Mouse (Mus musculus): ENCODE measurements around the gene Hormad2. TPM values are rescaled to one million over a fixed set of nuclear protein-coding genes. Genes with fewer than 3 reads are reported as not detected.

The Hormad2 gene
- polyA plus RNA-seq, 1 experiment from 2014 or later = 0.51 TPM

GRCm38 (mm10) chr11:4471251-4471650 lies 30.3 kb upstream of the Hormad2 start:
- no peak overlapping the region for H3K4me2 ChIP-seq (replicated peaks; ENCODE audit: low read depth, low read length)
- H3K9me3 ChIP-seq (ENCODE audit: low read length) = no peaks in the 10 kb centered on the region
- H3K4me1 ChIP-seq (ENCODE audit: insufficient read depth, low read length) = peaks cover 22% of the 10 kb centered on the region
- H3K36me3 ChIP-seq (ENCODE audit: insufficient read depth, low read length) = no peaks in the 10 kb centered on the region
- H3K9ac ChIP-seq (replicated peaks; ENCODE audit: low read length) = no peak overlapping the region
- 0 out of 2 replicates have a peak, but pooled peaks have one; percentile 53 for ATAC-seq (ENCODE audit: low FRiP score, low TSS enrichment)
- no peaks in the 10 kb centered on the region for H3K27me3 ChIP-seq (ENCODE audit: insufficient read depth, low read length)
- no peak overlapping the region for H3K27ac ChIP-seq (ENCODE audit: low read length)
- no peak overlapping the region for H3K4me3 ChIP-seq (ENCODE audit: low read length)

DNA sequence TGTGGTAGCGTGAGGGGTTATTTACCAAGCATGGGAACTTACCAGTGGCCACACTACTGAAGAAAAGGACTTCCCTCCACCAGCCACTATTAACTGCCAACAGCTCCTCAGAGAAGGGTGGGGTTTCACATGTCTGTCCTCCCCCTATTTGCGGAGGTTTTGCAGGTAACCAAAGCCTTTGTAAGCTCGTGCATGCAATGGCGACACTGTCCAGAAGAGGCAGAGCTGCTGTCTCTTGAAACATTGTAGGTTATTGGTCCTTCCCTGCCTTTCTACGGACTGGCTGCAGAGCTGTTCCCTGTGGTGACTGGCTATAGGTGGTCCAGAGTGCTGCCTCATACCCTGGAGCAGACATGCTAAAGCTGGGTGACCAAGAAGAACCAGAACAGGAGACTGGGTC lies 28.2 kb upstream of the Hormad2 start:
- 55% methylated on average over 5 of the region's 5 CpGs for WGBS
- no peak for ATAC-seq (ENCODE audit: low FRiP score, low TSS enrichment)
- no peak overlapping the region for H3K4me2 ChIP-seq (replicated peaks; ENCODE audit: low read depth, low read length)
- H3K27me3 ChIP-seq (ENCODE audit: insufficient read depth, low read length) = no peaks in the 10 kb centered on the region
- no peak overlapping the region for H3K4me3 ChIP-seq (ENCODE audit: low read length)
- H3K27ac ChIP-seq (ENCODE audit: low read length) = no peak overlapping the region
- H3K9me3 ChIP-seq (ENCODE audit: low read length) = no peaks in the 10 kb centered on the region
- no peak overlapping the region for H3K9ac ChIP-seq (replicated peaks; ENCODE audit: low read length)
- H3K4me1 ChIP-seq (ENCODE audit: insufficient read depth, low read length) = peaks cover 22% of the 10 kb centered on the region
- H3K36me3 ChIP-seq (ENCODE audit: insufficient read depth, low read length) = no peaks in the 10 kb centered on the region

DNA sequence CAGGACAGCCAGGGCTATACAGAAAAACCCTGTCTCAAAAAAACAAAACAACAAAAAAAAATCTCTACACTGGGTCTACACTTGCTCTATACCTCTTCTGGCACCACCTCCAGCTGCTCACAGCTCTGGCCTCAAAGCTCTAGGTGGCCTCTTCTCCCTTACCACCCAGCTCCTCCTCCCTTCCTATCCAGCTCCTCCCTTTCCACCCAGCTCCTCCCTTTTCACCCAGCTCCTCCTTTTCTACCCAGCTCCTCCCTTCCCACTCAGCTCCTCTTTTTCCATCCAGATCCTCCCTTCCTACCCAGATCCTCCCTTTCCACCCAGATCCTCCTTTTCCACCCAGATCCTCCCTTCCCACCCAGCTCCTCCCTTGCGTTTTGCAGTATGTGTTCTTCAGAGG lies 26.5 kb upstream of the Hormad2 start:
- H3K27ac ChIP-seq (ENCODE audit: low read length) = no peak overlapping the region
- ATAC-seq (ENCODE audit: low FRiP score, low TSS enrichment) = no peak
- no peaks in the 10 kb centered on the region for H3K36me3 ChIP-seq (ENCODE audit: insufficient read depth, low read length)
- H3K4me2 ChIP-seq (replicated peaks; ENCODE audit: low read depth, low read length) = no peak overlapping the region
- 90% methylated on average over 1 of the region's 1 CpGs for WGBS
- H3K4me1 ChIP-seq (ENCODE audit: insufficient read depth, low read length) = peaks cover 13% of the 10 kb centered on the region
- no peaks in the 10 kb centered on the region for H3K27me3 ChIP-seq (ENCODE audit: insufficient read depth, low read length)
- H3K4me3 ChIP-seq (ENCODE audit: low read length) = no peak overlapping the region
- H3K9ac ChIP-seq (replicated peaks; ENCODE audit: low read length) = no peak overlapping the region
- no peaks in the 10 kb centered on the region for H3K9me3 ChIP-seq (ENCODE audit: low read length)

DNA sequence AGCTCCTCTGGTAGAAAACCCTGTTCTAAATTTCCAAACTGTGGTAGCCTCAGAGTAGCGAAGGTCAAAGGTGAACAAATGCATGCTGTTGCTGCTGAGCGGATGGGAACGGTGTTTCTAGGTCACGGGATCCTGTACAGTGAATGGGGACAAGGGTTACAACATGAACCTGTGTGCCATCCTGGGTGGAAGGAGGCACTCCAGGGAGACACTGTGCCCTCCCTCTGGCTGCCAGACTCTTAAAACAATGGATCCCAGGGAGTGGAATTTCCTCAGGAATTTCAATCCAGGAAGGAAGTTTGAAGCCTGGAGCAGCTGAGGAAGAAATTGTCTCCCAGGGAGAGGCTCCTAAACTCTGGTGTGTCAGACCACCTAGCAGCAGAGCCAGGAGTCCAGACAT lies 25.3 kb upstream of the Hormad2 start:
- no peak overlapping the region for H3K9ac ChIP-seq (replicated peaks; ENCODE audit: low read length)
- ATAC-seq (ENCODE audit: low FRiP score, low TSS enrichment) = no peak
- no peaks in the 10 kb centered on the region for H3K9me3 ChIP-seq (ENCODE audit: low read length)
- WGBS = 69% methylated on average over 4 of the region's 4 CpGs
- no peak overlapping the region for H3K27ac ChIP-seq (ENCODE audit: low read length)
- no peaks in the 10 kb centered on the region for H3K27me3 ChIP-seq (ENCODE audit: insufficient read depth, low read length)
- H3K4me1 ChIP-seq (ENCODE audit: insufficient read depth, low read length) = peaks cover 2% of the 10 kb centered on the region
- no peaks in the 10 kb centered on the region for H3K36me3 ChIP-seq (ENCODE audit: insufficient read depth, low read length)
- H3K4me2 ChIP-seq (replicated peaks; ENCODE audit: low read depth, low read length) = no peak overlapping the region
- no peak overlapping the region for H3K4me3 ChIP-seq (ENCODE audit: low read length)

DNA sequence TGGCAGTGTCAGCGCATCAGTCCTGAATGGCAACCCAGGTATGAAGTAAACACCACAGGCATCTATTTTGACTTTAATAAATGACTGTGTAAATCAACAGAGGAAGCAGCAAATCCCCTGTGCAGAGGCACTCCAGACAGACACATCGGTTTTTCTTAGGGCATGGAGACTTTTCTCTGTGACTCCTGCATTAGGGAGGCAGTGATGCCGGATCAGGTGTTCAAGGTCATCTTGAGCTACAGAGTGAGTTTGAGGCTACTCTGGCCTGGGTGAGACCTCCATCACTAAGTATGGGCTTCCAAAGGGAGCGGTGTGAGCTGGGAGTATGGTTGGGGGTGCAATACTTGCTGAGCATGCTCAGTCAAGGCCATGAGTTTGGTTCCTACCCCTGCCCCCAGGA lies 23.7 kb upstream of the Hormad2 start:
- 89% methylated on average over 4 of the region's 4 CpGs for WGBS
- Histone ChIP-seq H3K4me3 (ENCODE audit: low read length) (no peak overlapping the region), H3K36me3 (ENCODE audit: insufficient read depth, low read length) (no peaks in the 10 kb centered on the region), H3K27me3 (ENCODE audit: insufficient read depth, low read length) (no peaks in the 10 kb centered on the region), H3K27ac (ENCODE audit: low read length) (no peak overlapping the region), H3K9me3 (ENCODE audit: low read length) (no peaks in the 10 kb centered on the region), H3K9ac (replicated peaks; ENCODE audit: low read length) (no peak overlapping the region), H3K4me2 (replicated peaks; ENCODE audit: low read depth, low read length) (no peak overlapping the region), H3K4me1 (ENCODE audit: insufficient read depth, low read length) (no peaks in the 10 kb centered on the region; the same call in 1 of the 2 replicates)
- ATAC-seq (ENCODE audit: low FRiP score, low TSS enrichment) = no peak

GRCm38 (mm10) chr11:4464186-4464585 lies 23.3 kb upstream of the Hormad2 start:
- Histone ChIP-seq H3K36me3 (ENCODE audit: insufficient read depth, low read length) (no peaks in the 10 kb centered on the region), H3K4me1 (ENCODE audit: insufficient read depth, low read length) (no peaks in the 10 kb centered on the region; the same call in 1 of the 2 replicates), H3K9me3 (ENCODE audit: low read length) (no peaks in the 10 kb centered on the region), H3K27ac (ENCODE audit: low read length) (no peak overlapping the region), H3K9ac (replicated peaks; ENCODE audit: low read length) (no peak overlapping the region), H3K27me3 (ENCODE audit: insufficient read depth, low read length) (no peaks in the 10 kb centered on the region; the same call in 1 of the 2 replicates), H3K4me3 (ENCODE audit: low read length) (no peak overlapping the region), H3K4me2 (replicated peaks; ENCODE audit: low read depth, low read length) (no peak overlapping the region)
- no peak for ATAC-seq (ENCODE audit: low FRiP score, low TSS enrichment)
- 95% methylated on average over 1 of the region's 1 CpGs for WGBS

- H3K4me2 ChIP-seq (replicated peaks; ENCODE audit: low read depth, low read length) = no peak overlapping the region
- H3K9me3 ChIP-seq (ENCODE audit: low read length) = no peaks in the 10 kb centered on the region
- H3K27me3 ChIP-seq (ENCODE audit: insufficient read depth, low read length) = no peaks in the 10 kb centered on the region; the same call in 1 of the 2 replicates
- H3K27ac ChIP-seq (ENCODE audit: low read length) = no peak overlapping the region
- ATAC-seq (ENCODE audit: low FRiP score, low TSS enrichment) = no peak
- 52% methylated on average over 2 of the region's 2 CpGs for WGBS
- H3K4me1 ChIP-seq (ENCODE audit: insufficient read depth, low read length) = no peaks in the 10 kb centered on the region; the same call in 1 of the 2 replicates
- no peaks in the 10 kb centered on the region for H3K36me3 ChIP-seq (ENCODE audit: insufficient read depth, low read length)
- H3K9ac ChIP-seq (replicated peaks; ENCODE audit: low read length) = no peak overlapping the region
- H3K4me3 ChIP-seq (ENCODE audit: low read length) = no peak overlapping the region
These were observed 22.0 kb upstream of the Hormad2 start for GRCm38 (mm10) chr11:4462868-4463267.

DNA sequence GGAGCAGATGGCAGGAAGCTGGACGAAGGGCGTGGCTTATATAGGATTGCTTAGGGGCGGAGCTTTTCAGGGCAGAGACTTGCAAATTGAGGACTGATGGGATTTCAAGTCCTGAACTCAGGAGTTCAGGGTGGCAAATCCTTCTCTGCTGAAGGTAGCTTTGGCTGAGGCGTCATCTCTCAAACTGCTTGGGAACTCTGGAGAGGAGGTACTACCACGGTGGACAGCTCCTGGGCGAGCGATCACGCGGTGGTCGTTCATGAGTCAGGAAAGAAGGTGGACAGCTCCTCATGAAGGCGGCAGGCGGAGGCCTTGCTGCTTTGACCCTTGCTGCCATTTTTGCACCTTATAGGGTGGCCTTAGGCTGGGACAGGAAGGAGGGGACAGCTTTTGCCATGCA lies 20.2 kb upstream of the Hormad2 start:
- Histone ChIP-seq H3K27ac (ENCODE audit: low read length) (no peak overlapping the region), H3K4me1 (ENCODE audit: insufficient read depth, low read length) (no peaks in the 10 kb centered on the region; the same call in 1 of the 2 replicates), H3K9me3 (ENCODE audit: low read length) (no peaks in the 10 kb centered on the region), H3K36me3 (ENCODE audit: insufficient read depth, low read length) (no peaks in the 10 kb centered on the region), H3K4me2 (replicated peaks; ENCODE audit: low read depth, low read length) (no peak overlapping the region), H3K9ac (replicated peaks; ENCODE audit: low read length) (no peak overlapping the region), H3K27me3 (ENCODE audit: insufficient read depth, low read length) (no peaks in the 10 kb centered on the region; the same call in 1 of the 2 replicates), H3K4me3 (ENCODE audit: low read length) (no peak overlapping the region)
- no peak for ATAC-seq (ENCODE audit: low FRiP score, low TSS enrichment)
- 16% methylated on average over 12 of the region's 12 CpGs for WGBS

GRCm38 (mm10) chr11:4460615-4461014 lies 19.7 kb upstream of the Hormad2 start:
- 50% methylated on average over 5 of the region's 5 CpGs for WGBS
- ATAC-seq (ENCODE audit: low FRiP score, low TSS enrichment) = no peak

DNA sequence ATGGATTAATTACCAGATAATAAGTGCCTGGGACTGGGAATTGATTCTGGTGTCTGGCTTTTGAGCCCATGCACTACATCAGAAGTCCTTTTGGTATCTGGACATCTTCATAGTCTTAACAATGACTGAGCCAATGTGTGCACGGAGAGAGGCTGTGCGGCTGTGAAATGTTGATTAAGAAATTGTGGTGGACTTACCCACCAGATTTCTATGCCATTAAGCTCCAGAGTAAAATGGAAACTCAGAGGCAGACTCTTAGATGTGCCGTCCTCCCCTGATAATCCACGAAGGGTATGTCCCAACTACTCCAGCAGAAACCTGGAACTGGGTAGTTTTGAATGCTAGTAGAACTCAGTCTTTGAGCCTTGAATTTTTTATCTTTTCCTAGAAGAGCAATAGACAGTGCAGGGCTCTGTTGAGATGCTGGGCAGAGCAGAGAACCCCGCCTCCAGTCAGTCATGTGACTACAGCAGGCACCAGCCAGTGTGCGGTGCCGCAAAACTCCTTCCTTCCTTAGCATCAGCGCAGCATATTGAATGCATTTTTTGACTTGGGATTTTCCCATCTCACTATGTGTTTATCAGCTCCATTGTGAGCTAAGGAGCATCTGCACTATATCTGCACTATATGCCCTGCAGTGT lies 14.1 kb upstream of the Hormad2 start:
- H3K36me3 ChIP-seq (ENCODE audit: insufficient read depth, low read length) = no peaks in the 10 kb centered on the region
- H3K4me1 ChIP-seq (ENCODE audit: insufficient read depth, low read length) = no peaks in the 10 kb centered on the region
- no peak overlapping the region for H3K9ac ChIP-seq (replicated peaks; ENCODE audit: low read length)
- no peaks in the 10 kb centered on the region for H3K9me3 ChIP-seq (ENCODE audit: low read length)
- H3K27me3 ChIP-seq (ENCODE audit: insufficient read depth, low read length) = no peaks in the 10 kb centered on the region; the same call in 1 of the 2 replicates
- H3K27ac ChIP-seq (ENCODE audit: low read length) = no peak overlapping the region
- ATAC-seq (ENCODE audit: low FRiP score, low TSS enrichment) = no peak
- H3K4me3 ChIP-seq (ENCODE audit: low read length) = no peak overlapping the region
- no peak overlapping the region for H3K4me2 ChIP-seq (replicated peaks; ENCODE audit: low read depth, low read length)
- 77% methylated on average over 8 of the region's 8 CpGs for WGBS

More at GRCm38 (mm10) chr11:4460615-4461014, 19.7 kb upstream of the Hormad2 start:
- H3K27ac ChIP-seq (ENCODE audit: low read length) = no peak overlapping the region
- H3K27me3 ChIP-seq (ENCODE audit: insufficient read depth, low read length) = no peaks in the 10 kb centered on the region; the same call in 1 of the 2 replicates
- H3K4me1 ChIP-seq (ENCODE audit: insufficient read depth, low read length) = no peaks in the 10 kb centered on the region; the same call in 1 of the 2 replicates
- H3K36me3 ChIP-seq (ENCODE audit: insufficient read depth, low read length) = no peaks in the 10 kb centered on the region
- H3K9me3 ChIP-seq (ENCODE audit: low read length) = no peaks in the 10 kb centered on the region
- H3K9ac ChIP-seq (replicated peaks; ENCODE audit: low read length) = no peak overlapping the region
- no peak overlapping the region for H3K4me3 ChIP-seq (ENCODE audit: low read length)
- no peak overlapping the region for H3K4me2 ChIP-seq (replicated peaks; ENCODE audit: low read depth, low read length)

Data from kidney, embryonic 16.5 days (tissue).